Mouse (Mus musculus) forebrain, embryonic 16.5 days (tissue): ENCODE data around the gene Kcnab1. TPM values are rescaled to one million over a fixed set of nuclear protein-coding genes. Genes with fewer than 3 reads are reported as not detected.

ENCODE experiments used
- ATAC-seq: fragments of 200-750 bp; cut with Nextera tagmentation; 2 replicates; pipeline ENCODE4 v1.8.0; 2017; ENCODE audit warnings: mild to moderate bottlenecking, moderate library complexity
- H3K27ac ChIP-seq: fragments of 300-500 bp; sonication (generic); 2 replicates; pipeline ENCODE4 v1.5.1; 2014; ENCODE audit warnings: low read length, control low read depth
- H3K27me3 ChIP-seq: fragments of 300-500 bp; sonication (generic); replicated peaks from 2 replicates; pipeline ENCODE4 v1.6.1; 2014; ENCODE audit warnings: low read length; ENCODE audit not compliant: control insufficient read depth, insufficient read depth
- H3K36me3 ChIP-seq: fragments of 300-500 bp; sonication (generic); 2 replicates; pipeline ENCODE4 v1.6.1; 2014; ENCODE audit not compliant: control insufficient read depth, insufficient read depth
- H3K4me1 ChIP-seq: fragments of 300-500 bp; sonication (generic); replicated peaks from 2 replicates; pipeline ENCODE4 v1.6.1; 2014; ENCODE audit warnings: low read length; ENCODE audit not compliant: control insufficient read depth, insufficient read depth
- H3K4me2 ChIP-seq: fragments of 300-500 bp; sonication (generic); 2 replicates; pipeline ENCODE4 v1.6.1; 2014; ENCODE audit warnings: mild to moderate bottlenecking, low read length, control low read depth
- H3K4me3 ChIP-seq: fragments of 300-500 bp; sonication (generic); replicated peaks from 2 replicates; pipeline ENCODE4 v1.5.1; 2014; ENCODE audit warnings: mild to moderate bottlenecking, low read length, control low read depth
- H3K9ac ChIP-seq: fragments of 300-500 bp; sonication (generic); replicated peaks from 2 replicates; pipeline ENCODE4 v1.6.1; 2014; ENCODE audit warnings: low read depth, low read length, control low read depth
- H3K9me3 ChIP-seq: fragments of 300-500 bp; sonication (generic); 2 replicates; pipeline ENCODE4 v1.6.1; 2016; ENCODE audit warnings: low read length; ENCODE audit not compliant: control insufficient read depth
- WGBS: fragments of 180-500 bp; shearing (Covaris S2); extraction: QIAGEN DNeasy Blood & Tissue Kit; methylation state at CpG from one replicate; pipeline ENCODE4 v1.1.7; 2014; 5-methylcytosine and 5-hydroxymethylcytosine counted together
- polyA plus RNA-seq: library from polyadenylated mRNA; unstranded; fragments of >200 nt; fragmentation: Nextera tagmentation; extraction: Ambion mirVana; gene quantifications from 2 replicates; pipeline ENCODE4 v1.2.1, GENCODE M21; 2015

Gene Kcnab1
- polyA plus RNA-seq, 1 experiment from 2014 or later: 8.9 TPM

- 92% methylated on average over 2 of the region's 2 CpGs for WGBS
- Histone ChIP-seq H3K4me2 (no peak overlapping the region), H3K9me3 (no peaks in the 10 kb centered on the region), H3K9ac (no peak overlapping the region), H3K27me3 (no peaks in the 10 kb centered on the region), H3K36me3 (no peaks in the 10 kb centered on the region), H3K27ac (no peak overlapping the region), H3K4me1 (no peaks in the 10 kb centered on the region), H3K4me3 (no peak overlapping the region)
- ATAC-seq: no peak
These were observed 174.2 kb downstream of the Kcnab1 start for GRCm38 (mm10) chr3:65283366-65283765.

- 77% methylated on average over 2 of the region's 2 CpGs for WGBS
- ATAC-seq: no peak
- no peaks in the 10 kb centered on the region for H3K27me3 ChIP-seq
These were observed 179.8 kb downstream of the Kcnab1 start for GRCm38 (mm10) chr3:65288994-65289393.

DNA sequence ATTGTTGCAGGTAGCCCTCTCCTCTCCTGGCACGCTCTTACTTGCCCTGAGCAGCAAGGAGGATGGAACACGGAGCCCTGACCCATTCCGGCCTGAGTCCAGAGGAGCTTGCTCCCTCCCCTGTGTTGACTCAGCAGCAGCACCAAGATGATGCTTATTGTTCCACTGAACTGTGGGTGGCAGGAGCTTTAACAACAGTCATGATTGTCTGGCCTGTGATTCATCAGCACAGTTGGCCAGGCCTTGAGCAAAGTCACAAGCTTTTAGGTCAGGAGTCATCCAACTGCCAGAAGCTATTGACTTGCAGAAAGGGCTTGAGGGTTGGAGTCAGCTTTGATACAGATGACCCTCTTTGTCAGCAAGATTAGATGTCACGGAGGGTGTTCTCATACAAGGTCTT, 187.8 kb downstream of the Kcnab1 start:
- ATAC-seq: no peak
- no peak overlapping the region for H3K4me3 ChIP-seq
- WGBS: 32% methylated on average over 4 of the region's 4 CpGs

More at GRCm38 (mm10) chr3:65288994-65289393, 179.8 kb downstream of the Kcnab1 start:
- H3K36me3 ChIP-seq: no peaks in the 10 kb centered on the region
- no peak overlapping the region for H3K27ac ChIP-seq
- no peak overlapping the region for H3K9ac ChIP-seq
- no peaks in the 10 kb centered on the region for H3K9me3 ChIP-seq
- H3K4me3 ChIP-seq: no peak overlapping the region
- no peak overlapping the region for H3K4me2 ChIP-seq
- H3K4me1 ChIP-seq: no peaks in the 10 kb centered on the region

DNA sequence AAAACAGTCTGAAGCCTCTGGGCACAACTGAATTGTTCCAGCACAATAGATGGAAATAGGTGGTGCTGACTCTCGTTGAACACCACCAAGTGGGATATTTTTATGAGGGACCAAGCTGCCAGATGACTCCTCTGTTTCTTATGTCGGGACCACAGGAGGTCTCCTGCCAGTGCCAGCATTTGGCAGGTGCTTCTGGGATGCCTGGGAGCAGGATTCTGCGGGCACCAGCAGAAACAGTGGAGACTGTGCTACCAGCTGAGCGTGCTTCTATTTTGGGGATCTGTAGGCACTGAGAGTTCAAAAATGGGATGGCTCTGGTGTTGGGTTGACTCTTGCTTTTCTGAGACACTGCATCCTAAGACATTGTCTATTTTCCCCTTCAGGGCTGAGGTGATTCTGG, 190.0 kb downstream of the Kcnab1 start:
- no peak for ATAC-seq
- Histone ChIP-seq H3K36me3 (no peaks in the 10 kb centered on the region), H3K9me3 (no peaks in the 10 kb centered on the region), H3K27me3 (no peaks in the 10 kb centered on the region), H3K4me2 (no peak overlapping the region), H3K9ac (no peak overlapping the region), H3K27ac (no peak overlapping the region), H3K4me1 (peaks cover 3% of the 10 kb centered on the region), H3K4me3 (no peak overlapping the region)
- WGBS: 89% methylated on average over 4 of the region's 4 CpGs

More for the DNA sequence above, 187.8 kb downstream of the Kcnab1 start:
- Histone ChIP-seq H3K27me3 (no peaks in the 10 kb centered on the region), H3K4me2 (no peak overlapping the region), H3K9me3 (no peaks in the 10 kb centered on the region), H3K4me1 (no peaks in the 10 kb centered on the region), H3K27ac (no peak overlapping the region), H3K36me3 (no peaks in the 10 kb centered on the region), H3K9ac (no peak overlapping the region)

GRCm38 (mm10) chr3:65301531-65301930, 192.3 kb downstream of the Kcnab1 start:
- no peak overlapping the region for H3K27ac ChIP-seq
- no peak overlapping the region for H3K4me2 ChIP-seq
- WGBS: 37% methylated on average over 3 of the region's 3 CpGs
- H3K4me3 ChIP-seq: no peak overlapping the region
- no peaks in the 10 kb centered on the region for H3K27me3 ChIP-seq
- peaks cover 3% of the 10 kb centered on the region for H3K4me1 ChIP-seq
- H3K36me3 ChIP-seq: no peaks in the 10 kb centered on the region
- ATAC-seq: no peak
- H3K9ac ChIP-seq: no peak overlapping the region
- no peaks in the 10 kb centered on the region for H3K9me3 ChIP-seq

GRCm38 (mm10) chr3:65302559-65302958, 193.4 kb downstream of the Kcnab1 start:
- Histone ChIP-seq H3K36me3 (no peaks in the 10 kb centered on the region), H3K4me1 (peaks cover 3% of the 10 kb centered on the region), H3K9ac (no peak overlapping the region), H3K9me3 (no peaks in the 10 kb centered on the region), H3K4me3 (no peak overlapping the region), H3K27me3 (no peaks in the 10 kb centered on the region), H3K27ac (no peak overlapping the region), H3K4me2 (no peak overlapping the region)
- WGBS: 9% methylated on average over 5 of the region's 5 CpGs
- ATAC-seq: peak; percentile 50; the same call in 1 of the 2 replicates

DNA sequence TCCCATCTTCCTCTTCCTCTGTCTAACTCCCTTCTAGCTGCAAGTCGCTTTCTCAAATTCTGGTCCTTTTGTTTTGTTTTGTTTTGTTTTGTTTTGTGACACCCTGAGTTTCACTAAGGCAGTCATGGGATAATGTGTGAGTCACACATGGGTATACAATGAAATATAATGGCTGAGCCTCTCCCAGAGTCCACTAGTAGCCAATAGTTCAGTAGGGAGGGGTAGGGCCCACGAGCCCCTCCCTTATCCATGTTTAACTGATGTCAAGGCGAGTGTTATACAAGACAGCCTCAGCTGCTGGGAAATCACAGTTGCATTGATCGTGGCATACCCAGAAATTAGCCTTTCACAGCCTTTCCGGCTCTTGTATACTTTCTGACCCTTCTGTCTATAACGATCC, 206.7 kb downstream of the Kcnab1 start:
- H3K4me3 ChIP-seq: no peak overlapping the region
- H3K4me1 ChIP-seq: no peaks in the 10 kb centered on the region
- ATAC-seq: no peak
- no peak overlapping the region for H3K4me2 ChIP-seq
- whole genome bisulfite sequencing: 60% methylated on average over 6 of the region's 6 CpGs
- no peak overlapping the region for H3K9ac ChIP-seq
- no peaks in the 10 kb centered on the region for H3K9me3 ChIP-seq
- H3K27ac ChIP-seq: no peak overlapping the region
- no peaks in the 10 kb centered on the region for H3K27me3 ChIP-seq
- H3K36me3 ChIP-seq: no peaks in the 10 kb centered on the region

DNA sequence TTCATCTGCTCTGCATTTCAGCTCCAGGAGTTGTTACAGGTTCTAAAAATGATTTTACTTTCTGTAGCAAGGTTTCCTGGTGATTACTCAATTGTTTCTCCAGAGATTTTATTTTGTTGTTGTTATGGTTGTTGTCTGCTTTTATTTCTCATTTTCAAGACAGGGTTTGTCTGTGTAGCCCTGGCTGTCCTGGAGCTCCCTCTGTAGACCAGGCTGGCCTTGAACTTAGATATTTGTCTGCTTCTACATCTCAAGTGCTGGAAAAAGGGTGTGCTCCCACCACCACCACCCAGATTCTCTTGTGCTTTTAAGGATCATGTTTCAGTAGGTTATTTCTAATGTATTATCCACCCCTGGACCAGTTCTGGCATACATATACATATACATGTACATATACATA, 207.6 kb downstream of the Kcnab1 start:
- no peaks in the 10 kb centered on the region for H3K4me1 ChIP-seq
- H3K9ac ChIP-seq: no peak overlapping the region
- no peaks in the 10 kb centered on the region for H3K27me3 ChIP-seq
- H3K9me3 ChIP-seq: no peaks in the 10 kb centered on the region
- ATAC-seq: no peak
- H3K36me3 ChIP-seq: no peaks in the 10 kb centered on the region
- no peak overlapping the region for H3K27ac ChIP-seq
- H3K4me2 ChIP-seq: no peak overlapping the region
- no peak overlapping the region for H3K4me3 ChIP-seq

DNA sequence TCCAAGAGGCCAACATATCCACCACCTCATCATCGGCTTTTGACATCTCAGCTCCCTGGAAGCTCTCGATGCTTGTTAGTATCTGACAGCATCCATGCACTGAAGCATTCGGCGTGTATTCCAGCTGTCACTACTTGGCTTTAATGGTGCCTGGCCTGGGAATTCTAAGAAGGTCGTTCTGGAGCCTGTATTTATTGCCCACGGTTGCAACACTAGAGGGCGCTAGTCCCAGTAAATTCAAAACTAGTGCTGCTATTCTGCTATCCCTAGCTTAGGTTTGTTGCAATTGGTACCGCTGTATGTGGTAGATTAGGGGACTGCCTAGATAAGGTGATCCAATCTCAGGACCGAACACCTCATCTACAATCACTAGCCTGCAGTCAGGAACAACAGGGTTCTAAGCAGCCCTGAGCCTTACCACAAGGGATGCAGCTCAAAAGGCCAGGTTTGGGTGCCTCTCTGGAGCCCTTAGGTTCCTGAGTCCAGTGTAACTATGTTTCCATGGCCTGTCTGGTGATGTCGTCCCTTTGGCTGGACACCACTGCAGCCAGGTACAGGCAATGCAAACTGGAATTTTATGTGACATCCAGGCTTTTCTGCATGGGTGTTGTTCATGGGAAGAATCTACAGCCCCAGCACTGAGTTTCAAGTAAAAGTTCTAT, 208.8 kb downstream of the Kcnab1 start:
- ATAC-seq: no peak
- H3K4me3 ChIP-seq: no peak overlapping the region

More for the DNA sequence above, 208.8 kb downstream of the Kcnab1 start:
- Histone ChIP-seq H3K27me3 (no peaks in the 10 kb centered on the region), H3K4me1 (0 out of 2 replicates have a peak, but pooled peaks cover 2% of the 10 kb centered on the region), H3K27ac (no peak overlapping the region), H3K36me3 (no peaks in the 10 kb centered on the region), H3K9me3 (no peaks in the 10 kb centered on the region), H3K4me2 (no peak overlapping the region), H3K9ac (no peak overlapping the region)
- 37% methylated on average over 10 of the region's 10 CpGs for WGBS
